Mouse (Mus musculus) frontal cortex, postnatal 14 days (tissue): ENCODE results near the gene Arhgef10l.
A peak's percentile ranks its signal among the peaks of the same experiment; 100 is the strongest.

Experiments used
- DNase-seq, 2 experiments: peaks; one replicate each; pipeline ENCODE4 v3.0.0; 2022; ENCODE audit warnings: low spot score in 2 of 2

Arhgef10l gene

GRCm38 (mm10) chr4:140608228-140608720 lies 57.5 kb downstream of the Arhgef10l start:
- no peak for DNase-seq

- DNase-seq: no peak
These were observed 59.0 kb downstream of the Arhgef10l start for GRCm38 (mm10) chr4:140606779-140607178.

- no peak for DNase-seq
These were observed 59.6 kb downstream of the Arhgef10l start for GRCm38 (mm10) chr4:140606197-140606596.

GRCm38 (mm10) chr4:140605790-140606189 lies 60.0 kb downstream of the Arhgef10l start:
- DNase-seq: no peak

GRCm38 (mm10) chr4:140605247-140605646 lies 60.6 kb downstream of the Arhgef10l start:
- no peak for DNase-seq

- no peak for DNase-seq
These were observed 61.3 kb downstream of the Arhgef10l start for GRCm38 (mm10) chr4:140604541-140604940.

- DNase-seq: no peak
These were observed 63.8 kb downstream of the Arhgef10l start for GRCm38 (mm10) chr4:140602022-140602421.

- DNase-seq: no peak
These were observed 64.7 kb downstream of the Arhgef10l start for GRCm38 (mm10) chr4:140601153-140601552.

- DNase-seq: no peak
These were observed 67.0 kb downstream of the Arhgef10l start for GRCm38 (mm10) chr4:140598846-140599245.

- no peak for DNase-seq
These were observed 67.9 kb downstream of the Arhgef10l start for GRCm38 (mm10) chr4:140597928-140598327.

- no peak for DNase-seq
These were observed 68.4 kb downstream of the Arhgef10l start for GRCm38 (mm10) chr4:140597378-140597777.

- no peak for DNase-seq
These were observed 71.9 kb downstream of the Arhgef10l start for GRCm38 (mm10) chr4:140593771-140594505.

GRCm38 (mm10) chr4:140592990-140593770 lies 72.6 kb downstream of the Arhgef10l start:
- DNase-seq: no peak

GRCm38 (mm10) chr4:140592217-140592759 lies 73.5 kb downstream of the Arhgef10l start:
- peak; percentile 70 to 80 for DNase-seq

GRCm38 (mm10) chr4:140586478-140586877 lies 79.3 kb downstream of the Arhgef10l start:
- DNase-seq: no peak

- DNase-seq: no peak
These were observed 81.6 kb downstream of the Arhgef10l start for GRCm38 (mm10) chr4:140584240-140584639.

GRCm38 (mm10) chr4:140582390-140583088 lies 83.3 kb downstream of the Arhgef10l start:
- DNase-seq: no peak

GRCm38 (mm10) chr4:140581730-140582389 lies 84.0 kb downstream of the Arhgef10l start:
- DNase-seq: no peak

- no peak for DNase-seq
These were observed 84.5 kb downstream of the Arhgef10l start for GRCm38 (mm10) chr4:140581341-140581729.

- no peak for DNase-seq
These were observed 84.9 kb downstream of the Arhgef10l start for GRCm38 (mm10) chr4:140580866-140581265.

- no peak for DNase-seq
These were observed 86.2 kb downstream of the Arhgef10l start for GRCm38 (mm10) chr4:140579576-140579975.
